Mouse (Mus musculus) T-helper 17 cell (primary cell): ENCODE data around the gene Uqcr10.

Source experiments
- in situ Hi-C, 2 experiments: fragments of 300-600 bp; cut with MboI, MseI; formaldehyde crosslinking; loops; 1 replicate in 1 of 2; 2 replicates in 1 of 2; pipeline ENCODE4 v1.15.1; 2025; ENCODE audit warnings: high pct_unique_total_duplicates in 2 of 2

The Uqcr10 gene

GRCm38 (mm10) chr11:4704072-4704964 is at the start of gene Uqcr10, which contains the start of gene Zmat5:
TSS of gene Uqcr10 (minus strand) at chr11:4704342.
TSS of gene Zmat5 (plus strand) at chr11:4704678.
- in situ Hi-C loops = no loop called here

- in situ Hi-C loops = no loop called here
Observed at GRCm38 (mm10) chr11:4752836-4753235, 48.7 kb upstream of the Uqcr10 start.

GRCm38 (mm10) chr11:4750263-4750662 is 46.1 kb upstream of the Uqcr10 start:
- in situ Hi-C loops = no loop called here

GRCm38 (mm10) chr11:4747285-4747684 is 43.1 kb upstream of the Uqcr10 start:
- in situ Hi-C loops = no loop called here

- in situ Hi-C loops = no loop called here
Observed at GRCm38 (mm10) chr11:4746733-4747132, 42.6 kb upstream of the Uqcr10 start, which contains the start of gene Cabp7. TSS of gene Cabp7 (minus strand) at chr11:4746778.

- in situ Hi-C loops = no loop called here
Observed at GRCm38 (mm10) chr11:4745969-4746368, 41.8 kb upstream of the Uqcr10 start.

- in situ Hi-C loops = no loop called here
Observed at GRCm38 (mm10) chr11:4744691-4745090, 40.5 kb upstream of the Uqcr10 start.

- in situ Hi-C loops = no loop called here
Observed at GRCm38 (mm10) chr11:4740785-4741184, 36.6 kb upstream of the Uqcr10 start.

GRCm38 (mm10) chr11:4738719-4739118 is 34.6 kb upstream of the Uqcr10 start:
- in situ Hi-C loops = no loop called here

GRCm38 (mm10) chr11:4737682-4738081 is 33.5 kb upstream of the Uqcr10 start:
- in situ Hi-C loops = no loop called here

- in situ Hi-C loops = no loop called here
Observed at GRCm38 (mm10) chr11:4736355-4736754, 32.2 kb upstream of the Uqcr10 start.

GRCm38 (mm10) chr11:4734179-4734578 is 30.0 kb upstream of the Uqcr10 start:
- in situ Hi-C loops = no loop called here

- in situ Hi-C loops = no loop called here
Observed at GRCm38 (mm10) chr11:4731781-4732180, 27.6 kb upstream of the Uqcr10 start.

- in situ Hi-C loops = no loop called here
Observed at GRCm38 (mm10) chr11:4730913-4731312, 26.8 kb upstream of the Uqcr10 start.

GRCm38 (mm10) chr11:4730096-4730495 is 26.0 kb upstream of the Uqcr10 start:
- in situ Hi-C loops = no loop called here

- in situ Hi-C loops = no loop called here
Observed at GRCm38 (mm10) chr11:4729603-4730002, 25.5 kb upstream of the Uqcr10 start.

GRCm38 (mm10) chr11:4721728-4722127 is 17.6 kb upstream of the Uqcr10 start:
- in situ Hi-C loops = no loop called here

GRCm38 (mm10) chr11:4720900-4721580 is 16.9 kb upstream of the Uqcr10 start:
- in situ Hi-C loops = no loop called here

- in situ Hi-C loops = no loop called here
Observed at GRCm38 (mm10) chr11:4720393-4720792, 16.3 kb upstream of the Uqcr10 start.

- in situ Hi-C loops = no loop called here
Observed at GRCm38 (mm10) chr11:4719961-4720360, 15.8 kb upstream of the Uqcr10 start.

- in situ Hi-C loops = no loop called here
Observed at GRCm38 (mm10) chr11:4718548-4718947, 14.4 kb upstream of the Uqcr10 start.

- in situ Hi-C loops = no loop called here
Observed at GRCm38 (mm10) chr11:4716530-4717236, 12.5 kb upstream of the Uqcr10 start.
